Mouse (Mus musculus) heart, adult 18-20 months (tissue): Measurements from ENCODE around the gene B4galt5. TPM values are rescaled to one million over a fixed set of nuclear protein-coding genes. Genes with fewer than 3 reads are reported as not detected.

ENCODE experiments used
- DNase-seq, 2 experiments: peaks; one replicate each; pipeline ENCODE4 v3.0.0; 2021 to 2022; ENCODE audit warnings: mixed read lengths in 1 of 2
- total RNA-seq, 2 experiments: library from RNA; stranded (reverse); gene quantifications; 2 replicates each; pipeline ENCODE4 v1.2.3; 2021

The B4galt5 gene
- total RNA-seq, 2 experiments from 2014 or later = 12.0 to 13.6 TPM

DNA sequence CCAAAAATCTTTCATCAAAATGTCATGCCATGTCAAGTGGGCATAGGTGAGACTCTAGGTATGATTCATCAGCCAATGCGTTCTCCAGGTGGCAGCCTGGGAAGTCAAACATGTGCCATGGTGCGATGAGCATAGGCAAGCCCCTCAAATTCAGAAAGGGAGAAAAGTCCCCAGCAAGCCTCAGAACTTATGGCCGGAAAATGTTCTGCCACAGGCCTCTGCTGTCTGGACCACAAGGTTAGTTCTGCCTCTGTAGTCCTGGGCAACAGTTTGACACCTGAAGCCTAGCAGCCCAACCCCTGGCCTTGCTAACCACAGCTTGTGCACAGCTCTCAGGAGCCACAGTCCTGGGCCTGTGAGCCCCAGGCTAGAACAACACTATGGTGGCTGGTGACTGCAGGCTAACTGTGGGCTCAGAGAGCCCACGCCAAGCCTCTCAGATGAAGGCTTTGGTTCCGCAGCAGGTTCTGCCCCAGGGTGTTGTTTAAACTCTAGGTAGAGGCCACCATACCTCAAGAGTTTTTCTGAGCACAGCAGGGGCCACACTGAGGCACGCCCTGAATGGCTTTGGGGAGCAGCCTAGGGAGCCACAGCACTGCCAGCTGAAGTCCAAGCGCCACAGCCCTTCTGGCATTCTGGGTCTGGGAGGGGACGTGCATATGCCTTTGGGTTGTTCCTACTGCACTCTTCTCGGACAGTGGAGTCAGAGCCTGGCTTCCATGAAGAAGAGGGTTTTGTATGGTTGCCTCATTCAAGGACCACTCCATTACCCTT, 14.5 kb upstream of the B4galt5 start:
- no peak for DNase-seq

DNA sequence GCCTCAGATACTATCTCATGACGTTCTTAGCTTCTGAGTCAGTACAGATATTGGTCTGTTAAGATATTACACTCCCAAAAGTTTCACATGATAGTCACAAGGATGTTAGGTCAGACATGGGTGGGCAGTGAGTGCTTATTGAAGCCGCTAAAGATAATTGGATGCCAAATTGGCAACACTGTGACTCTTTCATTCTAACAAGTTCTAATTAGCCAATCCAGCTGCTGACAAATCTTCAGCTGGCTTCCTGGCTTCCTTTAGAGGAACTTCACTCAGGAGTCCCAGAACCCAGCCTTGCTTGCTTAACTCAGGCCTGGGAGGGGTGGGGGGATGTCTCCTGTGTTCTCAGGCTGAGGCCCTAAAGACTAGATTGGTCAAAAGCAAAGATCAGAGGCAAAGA, 9.5 kb upstream of the B4galt5 start:
- peak; percentile 67 to 84 for DNase-seq

DNA sequence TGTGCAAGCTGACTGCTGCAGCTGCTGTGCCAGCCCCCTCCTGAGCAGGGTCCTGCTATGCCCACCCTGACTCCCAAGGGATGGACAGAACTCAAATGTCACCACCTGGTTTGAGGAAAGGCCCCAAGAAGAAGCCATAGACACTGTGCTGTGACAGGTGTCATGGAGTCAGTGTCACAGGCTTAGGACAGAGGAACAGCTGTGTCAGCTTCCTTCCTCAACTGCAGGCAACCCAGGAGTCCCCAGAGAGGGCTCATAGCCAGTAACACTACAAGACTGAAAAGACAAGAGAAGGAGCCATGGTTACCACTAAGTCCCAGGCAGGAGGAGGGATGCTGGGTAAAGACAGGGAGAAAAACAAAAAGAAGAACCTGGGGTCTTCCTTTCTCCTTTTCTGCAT, 7.9 kb upstream of the B4galt5 start:
- DNase-seq = no peak

DNA sequence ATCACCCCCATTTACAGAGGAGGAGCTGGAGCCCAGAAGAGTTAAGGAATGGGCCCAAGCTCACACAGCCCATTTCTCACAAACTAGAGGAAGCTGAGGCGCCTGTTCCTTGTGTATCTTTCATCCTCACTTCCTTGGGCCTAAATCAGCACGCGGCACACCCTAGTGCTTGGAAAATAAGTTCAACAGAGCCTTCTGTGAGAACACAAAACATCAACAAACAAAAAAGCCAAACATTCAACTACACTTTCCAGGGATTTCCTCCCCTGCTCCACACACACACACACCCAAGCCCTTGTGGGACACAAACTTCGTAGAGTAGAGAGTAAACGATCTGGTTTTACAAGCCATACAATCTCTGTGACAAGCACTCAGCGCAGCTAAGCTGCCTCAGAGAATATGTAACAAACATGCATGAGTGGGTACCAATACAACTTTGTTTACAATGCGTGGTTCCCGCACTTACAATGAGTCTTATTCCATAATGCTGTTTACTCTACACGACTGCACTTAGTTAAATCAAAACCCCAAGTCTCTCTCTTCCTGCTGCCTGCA, 5.7 kb upstream of the B4galt5 start:
- DNase-seq = no peak

DNA sequence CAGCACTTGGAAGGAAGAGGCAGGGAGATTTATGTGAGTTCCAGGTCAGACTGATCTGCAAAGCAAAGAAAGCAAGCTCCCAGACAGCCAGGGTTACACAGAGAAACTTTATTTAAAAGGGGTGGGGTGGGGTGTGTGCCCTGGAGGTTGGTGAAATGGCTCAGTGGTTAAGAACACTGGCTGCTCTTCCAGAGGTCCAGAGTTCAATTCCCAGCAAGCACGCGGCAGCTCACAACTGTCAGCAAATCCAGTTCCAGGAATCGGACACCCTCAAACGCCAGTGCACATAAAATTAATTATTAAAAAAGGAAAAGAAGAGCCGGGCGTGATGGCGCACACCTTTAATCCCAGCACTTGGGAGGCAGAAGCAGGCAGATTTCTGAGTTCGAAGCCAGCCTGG, 5.1 kb upstream of the B4galt5 start:
- no peak for DNase-seq

DNA sequence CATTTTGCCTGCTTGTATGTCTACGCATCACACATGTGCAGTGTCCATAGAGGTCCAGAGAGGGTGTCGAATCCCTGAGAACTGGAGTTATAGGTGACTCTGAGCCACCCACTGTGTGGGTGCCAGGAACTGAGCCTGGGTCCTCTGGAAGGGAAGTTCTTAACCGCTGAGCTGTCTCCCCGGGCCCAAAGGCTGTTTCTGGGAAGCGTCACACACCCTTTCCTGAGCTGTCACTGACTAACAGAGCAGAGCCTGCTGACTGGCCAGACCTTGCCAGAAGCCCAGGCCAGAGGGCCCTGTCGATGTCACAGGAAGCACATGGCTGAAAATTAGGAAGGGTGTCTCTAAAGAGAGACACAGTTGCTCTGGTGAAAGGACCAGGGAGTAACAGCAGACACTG, 3.5 kb upstream of the B4galt5 start:
- DNase-seq = peak; percentile 45 to 78

DNA sequence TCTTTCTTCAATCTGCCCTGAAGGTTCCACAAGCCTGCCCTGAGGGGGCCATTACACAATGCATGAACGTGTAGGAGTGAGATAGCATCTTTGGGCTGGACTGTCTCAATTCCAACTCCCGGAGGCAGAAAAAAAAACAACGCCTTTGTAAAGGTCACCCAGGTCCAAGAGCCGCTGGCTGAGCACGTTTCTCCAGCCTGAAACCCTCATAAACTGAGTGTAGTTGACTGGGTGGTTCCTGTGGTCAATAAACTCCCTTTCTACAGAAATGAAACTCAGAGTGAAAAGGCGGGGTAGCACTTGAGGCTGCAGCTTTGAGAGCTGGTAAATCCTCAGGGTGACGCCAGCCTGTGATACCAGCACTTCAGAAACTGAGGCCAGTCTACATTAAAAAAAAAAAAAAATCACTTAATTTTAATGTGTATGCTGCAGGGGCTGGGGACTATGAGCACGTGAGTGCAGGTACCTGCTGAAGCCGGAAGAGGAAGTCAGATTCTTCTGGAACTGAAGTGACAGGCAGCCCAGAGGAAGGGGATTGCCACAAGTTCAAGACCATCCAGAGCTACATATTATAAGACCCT, 2.5 kb upstream of the B4galt5 start:
- DNase-seq = peak; percentile 43 to 51

DNA sequence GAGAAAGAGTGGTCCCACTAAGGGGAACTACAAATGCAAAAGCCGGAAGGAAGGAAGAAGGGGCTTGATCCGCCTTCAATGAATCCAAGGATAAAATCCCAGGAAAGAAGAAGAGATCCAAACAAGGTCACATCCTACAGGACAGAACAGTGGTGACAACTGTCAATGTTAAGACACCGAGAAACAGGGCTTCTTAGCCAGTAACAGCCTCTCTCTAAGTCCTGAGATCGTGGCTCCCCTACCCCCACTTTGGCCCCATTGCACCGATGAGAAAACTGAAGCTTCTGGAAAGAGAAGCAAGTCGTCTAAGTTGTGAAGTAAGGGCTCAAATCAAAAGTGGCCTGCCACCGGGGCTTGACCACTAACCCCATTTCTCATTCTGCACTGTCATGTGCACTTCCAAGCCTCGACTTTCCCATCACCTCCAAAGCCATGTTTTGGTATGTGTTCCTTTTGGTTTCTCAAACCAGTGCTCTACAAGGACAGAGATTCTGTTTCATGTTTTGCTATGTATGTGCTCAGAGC, 1.2 kb upstream of the B4galt5 start:
- no peak for DNase-seq

- peak; percentile 95 to 97 for DNase-seq
Observed at GRCm38 (mm10) chr2:167349283-167349936, 427 bp upstream of the B4galt5 start.

GRCm38 (mm10) chr2:167347991-167348375, 1.0 kb downstream of the B4galt5 start:
- DNase-seq = peak; percentile 62 to 72

- DNase-seq = no peak
Observed at GRCm38 (mm10) chr2:167347361-167347760, 1.6 kb downstream of the B4galt5 start.

DNA sequence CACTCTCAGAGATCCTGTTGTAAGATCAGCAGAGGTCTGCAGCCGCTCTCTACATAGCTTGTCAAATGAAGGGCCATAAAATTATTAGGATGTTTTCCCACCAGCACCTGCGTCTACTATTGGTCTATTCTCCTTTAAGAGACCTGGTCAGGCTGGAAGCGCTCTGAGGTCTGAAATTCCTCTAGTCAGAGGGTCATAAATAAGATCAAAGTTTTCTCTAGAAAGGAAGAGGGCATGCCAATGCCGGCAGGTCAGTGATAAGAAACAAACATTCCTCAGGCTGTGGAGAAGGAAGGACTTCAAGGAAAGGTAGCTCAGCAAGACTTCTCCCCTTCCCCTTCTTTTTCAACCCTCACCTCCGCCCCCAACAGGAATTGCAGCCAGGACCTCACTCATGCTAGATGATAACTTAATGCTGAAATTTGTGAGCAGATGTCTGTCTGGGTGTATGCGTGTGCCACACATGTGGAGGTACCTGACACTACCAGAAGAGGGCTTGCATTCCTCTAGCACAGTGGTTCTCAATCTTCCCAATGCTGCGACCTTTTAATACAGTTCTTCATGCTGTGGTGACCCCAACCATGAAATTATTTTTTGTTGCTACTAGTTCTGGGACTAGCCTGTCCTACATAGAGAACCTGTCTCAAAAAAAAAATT, 3.3 kb downstream of the B4galt5 start:
- no peak for DNase-seq

GRCm38 (mm10) chr2:167344871-167345507, 4.0 kb downstream of the B4galt5 start:
- no peak for DNase-seq

DNA sequence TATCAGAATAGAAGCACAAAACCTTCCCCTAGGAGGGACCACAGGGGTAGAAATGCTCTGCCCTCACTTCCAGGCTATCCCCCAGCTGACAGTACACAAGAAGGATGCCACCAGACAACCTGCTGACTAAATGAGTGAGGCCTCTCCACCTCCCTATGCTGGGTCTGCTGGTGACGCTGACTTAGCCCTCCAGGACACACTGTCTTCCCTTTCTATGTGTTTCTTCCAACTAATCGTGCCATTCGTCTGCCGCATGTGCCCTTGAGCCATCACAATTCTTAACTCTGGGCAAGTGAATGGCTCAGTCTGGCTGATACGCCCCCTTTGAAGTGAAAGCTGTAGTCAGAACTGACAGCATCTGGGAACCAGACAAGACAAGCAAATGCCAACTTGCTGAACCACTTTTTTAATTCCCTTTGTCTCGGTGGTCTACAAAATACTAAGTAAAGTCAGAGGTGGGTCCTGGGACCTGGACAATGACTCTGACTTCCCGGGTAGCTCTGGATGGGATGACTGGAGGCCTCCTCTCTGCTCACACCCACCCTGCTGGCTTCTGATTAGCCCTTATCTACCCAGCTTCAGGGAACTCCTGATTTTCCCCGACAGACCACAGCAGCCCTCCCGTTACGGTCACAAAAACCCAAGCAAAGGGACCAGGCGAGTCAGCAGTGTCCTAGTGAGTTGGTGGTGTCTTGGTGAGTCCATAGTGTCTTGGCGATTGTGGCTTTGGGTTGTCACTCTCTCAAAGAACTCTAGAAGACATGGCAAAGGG, 5.4 kb downstream of the B4galt5 start:
- no peak for DNase-seq

GRCm38 (mm10) chr2:167342876-167343275, 6.1 kb downstream of the B4galt5 start:
- DNase-seq = no peak

DNA sequence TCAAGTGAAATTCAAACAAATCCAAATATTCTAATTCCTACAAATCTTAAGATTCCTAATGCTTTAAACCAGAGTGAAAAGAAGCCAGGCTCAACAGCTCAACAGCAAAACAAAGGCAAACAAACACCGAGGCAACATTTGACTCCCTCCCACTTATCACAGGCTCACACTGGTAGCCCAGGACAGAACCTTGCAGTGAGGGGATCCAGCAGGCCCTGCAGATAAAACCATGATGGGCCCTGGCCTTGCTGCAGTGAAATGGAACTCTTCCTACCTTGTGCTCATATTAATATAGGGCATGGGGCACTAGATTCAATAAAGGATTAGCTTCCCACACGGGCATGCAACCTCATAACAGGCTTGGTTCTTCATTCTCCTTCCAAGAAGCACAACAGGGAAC, 11.4 kb downstream of the B4galt5 start:
- no peak for DNase-seq

DNA sequence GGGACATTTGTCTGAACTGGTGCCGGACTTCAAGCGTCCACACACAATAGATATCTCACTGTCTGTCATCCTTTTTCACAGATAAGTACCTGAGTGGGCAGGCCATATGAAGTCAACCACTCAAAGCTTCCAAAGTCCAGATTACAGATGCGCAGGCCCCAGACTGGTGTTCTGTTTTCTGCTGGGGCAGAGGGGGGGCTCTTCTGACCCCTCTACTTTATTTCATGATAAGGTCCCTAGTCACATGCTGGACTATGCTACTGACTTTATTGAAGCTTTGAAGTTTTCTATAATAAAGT, 11.8 kb downstream of the B4galt5 start:
- DNase-seq = no peak

DNA sequence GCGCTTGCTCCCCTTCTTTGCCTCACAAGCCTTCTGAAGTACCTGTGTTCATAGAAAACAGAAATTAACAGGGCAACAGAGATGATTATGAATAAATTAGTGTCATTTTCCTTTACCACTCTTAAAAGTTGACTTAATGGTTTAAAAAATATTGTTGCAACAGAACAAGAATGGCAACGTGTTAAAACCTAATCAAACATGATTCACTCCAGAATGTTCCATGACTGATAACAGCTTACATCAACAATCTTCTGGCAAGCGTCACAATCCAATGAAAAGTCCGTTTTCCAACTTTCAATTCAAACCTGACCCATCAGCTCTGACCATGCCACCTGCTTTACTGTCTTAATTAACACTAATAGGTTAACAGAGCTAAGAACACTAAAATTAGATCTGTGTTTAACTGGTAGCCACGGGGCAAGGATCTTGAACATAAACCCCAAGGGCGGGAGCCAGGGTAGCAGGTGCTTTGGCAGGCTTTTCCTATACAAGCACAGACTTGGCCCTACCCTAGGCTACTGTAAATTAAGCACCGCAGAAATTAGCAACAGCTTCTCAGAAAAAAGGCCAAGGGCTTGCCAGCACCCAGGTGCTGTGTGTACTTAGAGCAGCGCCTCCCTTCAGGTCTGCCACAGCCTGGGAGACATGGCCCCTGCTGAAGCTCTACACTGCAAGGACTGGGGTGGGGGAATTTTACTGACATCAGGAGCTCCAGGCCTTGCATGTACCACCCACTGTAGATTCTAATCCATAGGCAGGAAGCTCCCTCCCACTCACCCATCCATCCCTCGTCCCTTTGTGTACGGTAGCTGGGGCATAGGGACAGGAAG, 12.4 kb downstream of the B4galt5 start:
- peak; percentile 52 to 53 for DNase-seq

DNA sequence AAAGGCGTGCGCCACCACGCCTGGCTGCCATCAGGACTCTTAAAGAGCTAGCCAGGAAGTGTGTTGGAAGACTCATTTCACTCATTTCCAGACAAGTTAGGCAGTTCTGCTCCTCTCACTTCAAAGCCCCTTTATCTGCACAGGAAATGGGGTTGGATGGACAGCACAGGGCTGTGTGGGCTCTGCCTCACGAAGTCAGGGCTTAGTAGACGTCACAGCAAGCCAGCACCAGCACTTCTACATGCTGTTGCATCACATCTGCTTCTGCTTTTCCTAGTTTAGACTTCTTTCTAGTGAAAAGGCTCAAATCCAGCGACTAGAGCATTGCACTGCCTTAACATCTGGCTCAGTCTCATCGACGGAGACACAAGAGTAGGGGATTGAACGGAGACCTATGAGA, 13.9 kb downstream of the B4galt5 start:
- peak in 1 of 2 experiments; percentile 51 for DNase-seq

DNA sequence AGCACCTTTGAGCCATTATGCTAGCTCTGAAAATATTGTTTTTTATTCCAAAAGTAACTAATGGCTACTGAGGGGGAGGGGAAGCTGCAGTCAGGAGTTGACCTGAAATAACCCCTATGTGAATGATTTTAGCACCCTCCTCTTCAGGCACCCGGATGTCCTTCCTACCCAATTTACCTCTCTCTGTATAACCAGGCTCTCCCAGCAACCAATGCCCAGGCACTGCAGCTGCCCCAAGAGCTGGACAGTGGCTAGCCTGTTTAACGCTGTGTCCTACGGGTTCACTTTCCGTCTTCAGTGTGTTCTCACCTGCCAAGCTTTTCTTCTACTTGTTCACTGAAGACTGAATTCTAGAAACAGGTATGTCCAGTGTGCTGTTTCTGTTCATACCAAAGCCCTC, 14.7 kb downstream of the B4galt5 start:
- no peak for DNase-seq
